Mouse (Mus musculus): Measurements from ENCODE around the gene Zc3hav1l.

- TF ChIP-seq CTCF (IDR thresholded peaks at IDR 0.05; ENCODE audit: control insufficient read depth, insufficient read depth, insufficient replicate concordance, low read depth, low read length) (no peak), POLR2A (IDR thresholded peaks at IDR 0.05; ENCODE audit: control insufficient read depth, low read depth, low read length) (no peak)
Measured at GRCm38 (mm10) chr6:38252139-38252538, 46.9 kb downstream of the Zc3hav1l start.

Data from testis, adult 2 months (tissue).